Mouse (Mus musculus) small intestine, adult 2 months (tissue): Measurements from ENCODE around the gene Tmem229b. TPM values are rescaled to one million over a fixed set of nuclear protein-coding genes. Genes with fewer than 3 reads are reported as not detected.
A peak's percentile ranks its signal among the peaks of the same experiment; 100 is the strongest.

Source experiments
- H3K27ac ChIP-seq: fragments of 200-500 bp; 2 replicates; pipeline ENCODE4 v1.5.1; 2012; ENCODE audit warnings: low read depth, low read length, control low read depth, inconsistent platforms; ENCODE audit not compliant: insufficient read depth
- H3K27me3 ChIP-seq: fragments of 200-500 bp; 2 replicates; pipeline ENCODE4 v1.6.1; 2012; ENCODE audit warnings: mild to moderate bottlenecking, moderate library complexity, low read length, inconsistent platforms; ENCODE audit not compliant: control insufficient read depth, insufficient read depth
- H3K36me3 ChIP-seq: fragments of 200-500 bp; 2 replicates; pipeline ENCODE4 v1.6.1; 2012; ENCODE audit warnings: mild to moderate bottlenecking, low read length, control low read depth, inconsistent platforms; ENCODE audit not compliant: control insufficient read depth, insufficient read depth
- H3K4me1 ChIP-seq: fragments of 200-500 bp; 2 replicates; pipeline ENCODE4 v1.6.1; 2012; ENCODE audit warnings: low read length, inconsistent platforms, mixed read lengths; ENCODE audit not compliant: control insufficient read depth, insufficient read depth, insufficient read length
- H3K4me3 ChIP-seq: fragments of 200-500 bp; 2 replicates; pipeline ENCODE4 v1.5.1; 2012; ENCODE audit warnings: low read depth, mild to moderate bottlenecking, control low read depth, inconsistent platforms, low read length, moderate library complexity
- CTCF ChIP-seq: fragments of 200-500 bp; IDR thresholded peaks from 2 replicates; pipeline ENCODE4 v1.5.1; 2012; ENCODE audit warnings: low read depth, mild to moderate bottlenecking, control low read depth, inconsistent platforms, low read length, moderate library complexity, mixed read lengths; ENCODE audit not compliant: insufficient replicate concordance, insufficient read length; ENCODE audit errors: extremely low read depth
- POLR2A ChIP-seq: fragments of 200-500 bp; IDR thresholded peaks from 2 replicates; pipeline ENCODE4 v1.6.1; 2012; ENCODE audit warnings: low read depth, mild to moderate bottlenecking, control low read depth, inconsistent platforms, low read length, moderate library complexity
- WGBS: fragments of 180-500 bp; shearing (Covaris S2); methylation state at CpG from one replicate; pipeline ENCODE4 v1.1.7; 2018; 5-methylcytosine and 5-hydroxymethylcytosine counted together
- polyA plus RNA-seq: library from polyadenylated mRNA; depleted of rRNA; stranded (reverse); fragments of >200 nt; gene quantifications from 2 replicates; pipeline ENCODE4 v1.2.3, GENCODE M21; 2012; rRNA removed

The Tmem229b gene
- polyA plus RNA-seq, 1 experiment = 11.7 TPM

GRCm38 (mm10) chr12:78919079-78919712 is 88.2 kb downstream of the Tmem229b start:
- no peak overlapping the region for H3K27ac ChIP-seq
- no peaks in the 10 kb centered on the region for H3K27me3 ChIP-seq
- H3K4me1 ChIP-seq = peaks cover 8% of the 10 kb centered on the region; the same call in 1 of the 2 replicates
- H3K36me3 ChIP-seq = no peaks in the 10 kb centered on the region
- no peak overlapping the region for H3K4me3 ChIP-seq
- peak; percentile 76; the same call in 1 of the 2 replicates for TF ChIP-seq CTCF
- no peak for TF ChIP-seq POLR2A
- WGBS = 6% methylated on average over 16 of the region's 16 CpGs

- WGBS = 5% methylated on average over 11 of the region's 11 CpGs
- Histone ChIP-seq H3K4me3 (no peak overlapping the region; the same call in 1 of the 2 replicates), H3K27me3 (no peaks in the 10 kb centered on the region), H3K27ac (no peak overlapping the region), H3K4me1 (peaks cover 12% of the 10 kb centered on the region; the same call in 1 of the 2 replicates), H3K36me3 (no peaks in the 10 kb centered on the region)
- TF ChIP-seq CTCF (peak; percentile 83; the same call in 1 of the 2 replicates), POLR2A (no peak)
Observed at GRCm38 (mm10) chr12:78918227-78919078, 89.0 kb downstream of the Tmem229b start.

DNA sequence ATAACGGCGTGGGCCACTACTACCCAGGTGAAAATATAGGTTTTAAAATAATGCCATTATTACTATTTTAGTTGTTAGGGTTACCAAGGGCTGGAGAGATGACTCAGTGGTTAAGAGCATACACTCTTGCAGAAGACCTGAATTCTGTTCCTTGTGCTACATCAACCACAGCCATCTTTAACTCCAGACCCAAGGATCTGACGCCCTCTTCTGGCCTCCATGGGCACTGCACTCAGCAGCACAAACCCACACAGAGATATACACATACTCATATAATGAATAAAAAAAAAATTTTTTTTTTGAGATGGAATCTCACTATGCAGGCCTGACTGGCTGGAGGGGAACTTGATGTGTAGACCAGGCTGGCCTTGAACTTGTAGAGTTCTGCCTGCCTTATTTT is 91.1 kb downstream of the Tmem229b start:
- Histone ChIP-seq H3K27me3 (no peaks in the 10 kb centered on the region), H3K36me3 (no peaks in the 10 kb centered on the region), H3K4me3 (no peak overlapping the region), H3K4me1 (peaks cover 18% of the 10 kb centered on the region; the same call in 1 of the 2 replicates), H3K27ac (no peak overlapping the region)
- TF ChIP-seq POLR2A (no peak), CTCF (peak; percentile 20; the same call in 1 of the 2 replicates)
- WGBS = 80% methylated on average over 3 of the region's 3 CpGs

DNA sequence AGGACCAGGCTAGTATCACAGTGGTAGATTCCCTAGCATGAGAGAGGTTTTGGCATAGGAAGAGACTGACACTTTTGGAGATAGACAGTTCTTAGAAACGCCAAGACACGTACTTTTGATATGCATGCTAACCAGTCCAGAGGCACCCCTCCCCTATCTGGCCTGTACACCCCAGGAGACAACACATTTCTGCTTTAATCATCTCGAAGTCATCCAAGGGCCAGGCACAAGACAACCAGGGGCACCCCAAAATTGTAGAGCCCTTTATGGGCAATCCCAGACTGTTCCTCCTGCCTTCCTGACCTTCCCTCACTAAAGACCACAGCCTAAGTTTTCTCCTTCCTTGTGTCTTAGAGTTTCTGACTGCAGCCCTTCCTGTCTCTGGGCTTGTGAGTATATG is 91.9 kb downstream of the Tmem229b start:
- Histone ChIP-seq H3K27me3 (0 out of 2 replicates have a peak, but pooled peaks cover 3% of the 10 kb centered on the region), H3K36me3 (no peaks in the 10 kb centered on the region), H3K27ac (no peak overlapping the region), H3K4me3 (no peak overlapping the region), H3K4me1 (peaks cover 24% of the 10 kb centered on the region)
- TF ChIP-seq CTCF (no peak), POLR2A (no peak)
- 88% methylated on average over 3 of the region's 3 CpGs for WGBS

DNA sequence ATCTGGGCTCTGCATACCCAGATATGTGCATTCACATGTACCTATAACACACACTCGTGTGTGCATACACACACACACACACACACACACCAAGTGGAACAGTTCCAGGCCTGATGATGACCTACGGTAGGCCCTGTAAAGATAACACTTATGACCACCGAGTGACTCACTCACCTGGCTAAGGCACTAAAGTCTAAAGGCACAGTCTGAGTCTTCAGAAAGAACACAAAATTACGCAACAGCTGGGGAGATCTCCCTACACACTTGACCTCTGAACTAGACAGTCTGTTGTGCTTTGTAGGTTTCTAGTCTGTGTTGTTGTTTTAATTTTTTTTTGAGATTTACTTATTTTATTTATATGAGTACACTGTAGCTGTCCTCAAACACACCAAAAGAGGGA is 93.0 kb downstream of the Tmem229b start:
- no peak overlapping the region for H3K4me3 ChIP-seq
- 26% methylated on average over 4 of the region's 4 CpGs for WGBS
- no peaks in the 10 kb centered on the region for H3K36me3 ChIP-seq
- H3K27ac ChIP-seq = peak overlapping the region; percentile 69
- H3K27me3 ChIP-seq = 0 out of 2 replicates have a peak, but pooled peaks cover 3% of the 10 kb centered on the region
- H3K4me1 ChIP-seq = peaks cover 27% of the 10 kb centered on the region
- TF ChIP-seq CTCF (no peak), POLR2A (no peak)

Other genes with a start within 250 kb of the Tmem229b start
- gene Atp6v1d, start 146.0 kb downstream of the Tmem229b start, polyA plus RNA-seq = 0.80 and 2.2 TPM in 2 replicates
- gene Eif2s1, start 145.8 kb downstream of the Tmem229b start, polyA plus RNA-seq = 1.4 and 2.0 TPM in 2 replicates
- 6.7 and 23.2 TPM in 2 replicates for gene Plek2, start 100.7 kb downstream of the Tmem229b start, polyA plus RNA-seq
- 8.4 and 18.1 TPM in 2 replicates for gene Plekhh1, start 21.5 kb upstream of the Tmem229b start, polyA plus RNA-seq
- 7.5 and 9.9 TPM in 2 replicates for gene Pigh, start 82.0 kb upstream of the Tmem229b start, polyA plus RNA-seq
- 148 and 162 TPM in 2 replicates for gene Arg2, start 123.2 kb upstream of the Tmem229b start, polyA plus RNA-seq
- 23.4 and 56.8 TPM in 2 replicates for gene Vti1b, start 165.0 kb upstream of the Tmem229b start, polyA plus RNA-seq
- gene Rdh11, start 184.7 kb upstream of the Tmem229b start, polyA plus RNA-seq = 6.3 and 11.6 TPM in 2 replicates
- gene Rdh12, start 201.3 kb upstream of the Tmem229b start, polyA plus RNA-seq = 0.44 and 0.47 TPM in 2 replicates